Mouse (Mus musculus) ES-E14 (cell line): Measurements from ENCODE around the gene Egln1.

Source experiments
- CHD2 ChIP-seq: IDR thresholded peaks from 2 replicates; pipeline ENCODE4 v1.6.1; 2014; ENCODE audit warnings: mild to moderate bottlenecking, low read depth, low read length, inconsistent platforms
- HCFC1 ChIP-seq: IDR thresholded peaks from 2 replicates; pipeline ENCODE4 v1.6.1; 2012; ENCODE audit warnings: low read length, inconsistent platforms, borderline replicate concordance; ENCODE audit not compliant: insufficient read depth
- MAFK ChIP-seq: IDR thresholded peaks from 2 replicates; pipeline ENCODE4 v1.6.1; 2014; ENCODE audit warnings: mild to moderate bottlenecking, low read depth, low read length, inconsistent platforms; ENCODE audit not compliant: insufficient read depth
- ZNF384 ChIP-seq: IDR thresholded peaks from 2 replicates; pipeline ENCODE4 v1.6.1; 2012; ENCODE audit warnings: low read depth, low read length, inconsistent platforms

- TF ChIP-seq HCFC1 = no peak
- TF ChIP-seq MAFK = no peak
- no peak for TF ChIP-seq CHD2
- TF ChIP-seq ZNF384 = no peak
Measured at GRCm38 (mm10) chr8:124943801-124944200, 5.3 kb downstream of the Egln1 start.
